Mouse (Mus musculus) forebrain, embryonic 15.5 days (tissue): Measurements from ENCODE around the gene Grid1. TPM values are rescaled to one million over a fixed set of nuclear protein-coding genes. Genes with fewer than 3 reads are reported as not detected.

ENCODE experiments used
- ATAC-seq: fragments of 200-750 bp; cut with Nextera tagmentation; replicated peaks from 2 replicates; pipeline ENCODE4 v1.8.0; 2017; ENCODE audit warnings: mild to moderate bottlenecking, moderate TSS enrichment, moderate library complexity
- H3K27ac ChIP-seq: fragments of 300-500 bp; sonication (generic); replicated peaks from 2 replicates; pipeline ENCODE4 v1.5.1; 2015; ENCODE audit warnings: mild to moderate bottlenecking, inconsistent platforms
- H3K27me3 ChIP-seq: fragments of 300-500 bp; sonication (generic); 2 replicates; pipeline ENCODE4 v1.6.1; 2015; ENCODE audit warnings: inconsistent platforms
- H3K36me3 ChIP-seq: fragments of 300-500 bp; sonication (generic); 2 replicates; pipeline ENCODE4 v1.6.1; 2015; ENCODE audit warnings: mild to moderate bottlenecking, inconsistent platforms
- H3K4me1 ChIP-seq: fragments of 300-500 bp; sonication (generic); 2 replicates; pipeline ENCODE4 v1.6.1; 2015; ENCODE audit warnings: inconsistent platforms
- H3K4me2 ChIP-seq: fragments of 300-500 bp; sonication (generic); replicated peaks from 2 replicates; pipeline ENCODE4 v1.6.1; 2015; ENCODE audit warnings: mild to moderate bottlenecking, inconsistent platforms
- H3K4me3 ChIP-seq: fragments of 300-500 bp; sonication (generic); 2 replicates; pipeline ENCODE4 v1.5.1; 2015; ENCODE audit warnings: mild to moderate bottlenecking, inconsistent platforms
- H3K9ac ChIP-seq: fragments of 300-500 bp; sonication (generic); replicated peaks from 2 replicates; pipeline ENCODE4 v1.6.1; 2015; ENCODE audit warnings: mild to moderate bottlenecking, inconsistent platforms
- H3K9me3 ChIP-seq: fragments of 300-500 bp; sonication (generic); 2 replicates; pipeline ENCODE4 v1.6.1; 2016; ENCODE audit warnings: inconsistent platforms
- WGBS: fragments of 180-500 bp; shearing (Covaris S2); methylation state at CpG from one replicate; pipeline ENCODE4 v1.1.7; 2015; ENCODE audit warnings: mixed read lengths; 5-methylcytosine and 5-hydroxymethylcytosine counted together
- polyA plus RNA-seq: library from polyadenylated mRNA; unstranded; fragments of >200 nt; fragmentation: Nextera tagmentation; extraction: Ambion mirVana; gene quantifications from 2 replicates; pipeline ENCODE4 v1.2.1, GENCODE M21; 2015

The Grid1 gene
- polyA plus RNA-seq, 1 experiment from 2014 or later = 4.1 TPM

DNA sequence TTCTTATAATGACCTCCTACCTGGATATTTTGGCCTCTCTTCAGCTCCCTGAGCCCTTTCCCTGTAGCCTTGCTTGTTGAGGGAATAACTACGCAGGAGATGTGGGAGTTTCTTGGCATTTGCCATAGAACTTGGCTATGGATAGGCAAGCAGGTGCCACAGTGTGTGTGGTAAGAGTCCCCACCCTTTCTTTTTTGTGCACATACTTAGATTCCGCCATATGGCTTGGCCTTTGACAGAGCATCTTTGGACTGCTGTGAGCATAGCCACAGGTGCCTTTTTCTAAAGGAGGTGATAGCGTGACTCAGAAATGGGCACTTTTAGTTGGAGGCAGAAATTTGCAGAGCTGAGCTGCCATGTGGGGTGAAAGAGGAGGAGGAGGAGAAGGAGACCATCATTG, 64.7 kb downstream of the Grid1 start:
- 85% methylated on average over 3 of the region's 3 CpGs for WGBS
- Histone ChIP-seq H3K36me3 (no peaks in the 10 kb centered on the region), H3K4me3 (no peak overlapping the region), H3K27ac (no peak overlapping the region), H3K4me2 (no peak overlapping the region), H3K27me3 (no peaks in the 10 kb centered on the region), H3K9me3 (no peaks in the 10 kb centered on the region), H3K9ac (no peak overlapping the region), H3K4me1 (peaks cover 14% of the 10 kb centered on the region)
- no peak for ATAC-seq

DNA sequence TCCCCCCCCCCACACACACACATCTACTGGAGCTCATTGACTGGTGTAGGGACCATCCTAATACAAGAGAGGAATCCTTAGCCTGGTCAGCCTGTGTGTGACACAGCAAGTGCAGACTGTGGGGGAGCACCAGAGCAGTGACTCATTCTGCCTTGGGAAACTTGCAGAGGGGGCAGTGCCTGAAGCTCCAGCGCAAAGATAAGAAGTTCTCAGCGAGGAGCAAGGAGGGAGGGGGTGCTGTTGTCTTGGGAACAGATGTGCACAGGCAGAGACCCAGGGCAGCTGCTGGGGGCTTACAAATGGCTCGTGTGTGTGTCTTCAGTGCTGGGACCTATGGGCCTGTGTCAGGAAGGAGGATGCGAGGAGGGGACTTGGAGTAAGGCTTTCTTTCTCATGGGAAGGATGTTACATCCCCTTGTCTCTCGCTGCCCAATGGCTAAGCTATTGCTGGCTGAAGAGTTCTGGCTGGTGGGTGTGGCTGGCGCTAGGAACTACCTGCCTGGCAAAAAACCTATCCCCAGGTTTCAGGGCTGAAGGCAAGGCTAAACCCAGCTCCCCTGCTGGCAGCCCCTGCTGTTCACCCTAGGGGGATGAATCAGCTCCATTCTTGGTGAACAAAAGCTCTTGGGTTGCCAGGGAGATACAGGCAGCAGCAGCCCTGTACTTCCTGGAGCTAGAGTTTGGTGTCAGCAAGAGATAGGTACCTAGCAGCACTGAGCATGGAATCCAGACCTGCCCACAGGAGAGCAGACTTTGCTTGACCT, 72.0 kb downstream of the Grid1 start:
- H3K9ac ChIP-seq = no peak overlapping the region
- ATAC-seq = no peak; the same call in 1 of the 2 replicates
- peaks cover 21% of the 10 kb centered on the region for H3K4me1 ChIP-seq
- no peak overlapping the region for H3K27ac ChIP-seq
- H3K36me3 ChIP-seq = no peaks in the 10 kb centered on the region
- no peaks in the 10 kb centered on the region; the same call in 1 of the 2 replicates for H3K27me3 ChIP-seq
- WGBS = 9% methylated on average over 6 of the region's 6 CpGs
- H3K4me2 ChIP-seq = no peak overlapping the region
- H3K9me3 ChIP-seq = no peaks in the 10 kb centered on the region
- no peak overlapping the region for H3K4me3 ChIP-seq

DNA sequence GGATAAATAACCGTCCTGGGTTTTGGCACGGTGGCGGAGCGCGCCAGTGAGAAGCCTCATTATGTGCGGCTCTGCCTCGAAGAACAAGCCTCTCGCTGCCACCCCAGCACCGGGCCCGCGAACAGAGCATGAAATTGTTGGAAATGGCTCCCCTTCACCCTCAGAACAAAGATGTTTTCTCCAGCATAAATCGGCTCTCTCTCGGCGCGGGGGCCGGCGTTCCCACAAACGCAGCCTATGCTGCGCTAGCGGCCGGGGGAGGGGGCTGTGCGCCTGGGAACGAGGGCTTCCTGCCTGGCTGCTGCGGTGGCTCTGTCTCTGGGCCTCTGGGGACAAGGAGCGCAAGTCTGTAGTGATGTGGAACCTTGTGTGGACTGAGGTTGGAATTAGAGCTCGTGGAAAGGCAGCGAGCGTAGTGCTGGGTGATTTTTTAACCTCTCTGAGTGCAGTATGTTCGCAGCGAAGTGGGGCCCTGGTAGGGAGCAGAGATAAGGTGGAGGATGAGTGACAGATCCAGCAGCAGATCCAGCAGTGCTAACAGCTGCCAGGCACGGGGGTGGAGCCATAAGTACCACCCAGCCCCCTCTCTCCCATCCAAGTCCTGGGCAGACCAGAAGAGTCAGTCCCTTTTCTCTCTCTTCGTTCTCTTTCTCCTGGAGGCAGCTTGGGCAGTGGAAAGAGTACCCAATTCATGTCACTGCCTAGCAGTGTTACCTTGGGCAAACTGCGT, 76.5 kb downstream of the Grid1 start:
- Histone ChIP-seq H3K27me3 (no peaks in the 10 kb centered on the region; the same call in 1 of the 2 replicates), H3K9ac (peak overlapping the region; percentile 51), H3K36me3 (no peaks in the 10 kb centered on the region), H3K27ac (peak overlapping the region; percentile 28; the same call in 1 of the 2 replicates), H3K4me1 (peaks cover 21% of the 10 kb centered on the region), H3K4me3 (peak overlapping the region; percentile 42), H3K9me3 (no peaks in the 10 kb centered on the region), H3K4me2 (peak overlapping the region; percentile 73)
- peak; percentile 81 for ATAC-seq
- WGBS = 6% methylated on average over 33 of the region's 33 CpGs

DNA sequence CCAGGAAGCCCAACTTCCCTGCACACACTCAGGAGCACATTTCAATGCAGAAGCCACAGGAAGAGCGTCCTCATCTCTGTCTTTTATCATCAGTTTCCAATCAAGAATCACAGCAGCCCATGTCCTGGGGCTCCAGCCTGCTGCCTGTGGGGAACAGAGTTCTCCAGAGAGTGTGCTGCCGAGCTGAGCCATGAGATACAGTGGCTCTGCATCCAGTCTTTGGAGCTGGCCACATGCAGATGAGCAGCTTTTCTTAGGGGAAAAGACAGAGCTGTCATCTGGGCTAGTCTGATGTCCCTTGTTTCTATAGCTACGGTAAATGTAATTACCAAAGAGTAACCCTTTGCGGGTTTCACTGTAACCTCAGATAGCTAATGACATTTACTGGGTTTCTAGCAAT, 83.9 kb downstream of the Grid1 start:
- H3K27ac ChIP-seq = no peak overlapping the region
- no peak overlapping the region for H3K4me2 ChIP-seq
- H3K9me3 ChIP-seq = no peaks in the 10 kb centered on the region
- no peak overlapping the region for H3K4me3 ChIP-seq
- peaks cover 16% of the 10 kb centered on the region for H3K4me1 ChIP-seq
- no peak for ATAC-seq
- H3K9ac ChIP-seq = no peak overlapping the region
- no peaks in the 10 kb centered on the region for H3K27me3 ChIP-seq
- WGBS = 52% methylated on average over 4 of the region's 4 CpGs
- H3K36me3 ChIP-seq = no peaks in the 10 kb centered on the region

DNA sequence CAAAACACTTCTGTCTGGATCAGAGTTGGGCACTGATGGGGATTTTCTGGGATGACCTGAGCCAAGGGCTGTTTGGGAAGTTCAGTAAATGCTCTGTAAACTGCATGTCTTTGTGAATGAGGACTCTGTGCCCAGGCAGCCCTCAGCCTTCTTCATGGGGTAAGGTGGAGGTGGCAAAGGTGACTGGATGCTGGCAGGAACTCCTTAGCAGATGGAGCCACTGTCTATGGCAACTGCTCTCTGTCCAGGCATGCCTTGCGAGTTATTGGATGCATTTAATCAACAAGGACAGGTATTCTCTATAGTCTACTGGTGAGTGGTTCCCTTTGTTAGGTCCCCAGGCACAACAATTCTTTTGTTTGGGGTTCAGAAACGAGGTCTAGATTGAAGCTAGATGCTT, 85.8 kb downstream of the Grid1 start:
- Histone ChIP-seq H3K4me1 (peaks cover 25% of the 10 kb centered on the region), H3K4me2 (no peak overlapping the region), H3K9me3 (no peaks in the 10 kb centered on the region), H3K9ac (no peak overlapping the region), H3K36me3 (no peaks in the 10 kb centered on the region), H3K4me3 (no peak overlapping the region), H3K27me3 (no peaks in the 10 kb centered on the region), H3K27ac (no peak overlapping the region)
- 44% methylated on average over 2 of the region's 2 CpGs for WGBS
- ATAC-seq = no peak

DNA sequence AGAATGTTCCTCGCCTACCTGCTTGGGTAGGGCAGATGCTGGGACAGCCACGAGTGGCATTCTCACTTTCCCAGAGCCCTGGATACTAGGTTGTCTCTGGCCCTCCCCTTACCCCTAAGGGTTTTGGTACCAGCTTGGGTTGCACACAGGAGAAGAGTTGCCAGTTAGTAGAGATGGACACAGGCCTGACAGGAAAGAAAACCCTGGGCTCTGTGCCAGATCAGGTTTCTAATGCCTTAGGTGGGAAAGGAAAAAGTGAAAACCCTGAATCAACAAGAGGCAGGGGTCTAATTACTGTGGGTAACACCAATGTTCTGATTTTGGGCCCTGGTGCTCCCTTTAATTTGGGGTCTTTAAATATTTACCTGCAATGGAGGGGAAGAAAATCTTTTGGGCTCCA, 88.5 kb downstream of the Grid1 start:
- 34% methylated on average over 2 of the region's 2 CpGs for WGBS
- Histone ChIP-seq H3K27ac (no peak overlapping the region), H3K4me2 (no peak overlapping the region), H3K4me1 (peaks cover 23% of the 10 kb centered on the region), H3K9ac (no peak overlapping the region), H3K9me3 (no peaks in the 10 kb centered on the region), H3K27me3 (no peaks in the 10 kb centered on the region), H3K36me3 (no peaks in the 10 kb centered on the region), H3K4me3 (no peak overlapping the region)
- ATAC-seq = peak; percentile 24; the same call in 1 of the 2 replicates

DNA sequence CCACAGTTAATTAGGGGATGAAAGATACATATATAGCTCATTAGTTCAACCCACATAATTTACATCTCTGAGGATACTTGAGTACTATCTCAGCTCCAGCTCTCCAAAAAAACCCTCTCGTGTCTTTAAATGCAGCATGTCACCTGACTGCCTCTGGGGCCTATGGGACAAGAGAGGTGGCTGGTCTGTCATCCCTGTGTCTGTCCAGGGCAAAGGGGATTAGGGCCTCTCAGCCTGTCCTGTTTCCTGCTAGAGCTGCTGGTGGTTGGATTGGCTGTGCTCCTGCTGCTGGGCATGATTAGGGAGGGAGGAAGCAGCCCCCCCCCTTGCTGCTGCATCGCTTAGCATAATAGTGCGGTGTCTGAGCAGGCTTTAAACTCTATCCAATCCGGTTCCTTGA, 88.9 kb downstream of the Grid1 start:
- no peak overlapping the region for H3K4me3 ChIP-seq
- no peaks in the 10 kb centered on the region for H3K9me3 ChIP-seq
- H3K4me1 ChIP-seq = peaks cover 22% of the 10 kb centered on the region
- H3K9ac ChIP-seq = no peak overlapping the region
- no peak overlapping the region for H3K27ac ChIP-seq
- WGBS = 3% methylated on average over 4 of the region's 4 CpGs
- ATAC-seq = peak; percentile 66
- H3K27me3 ChIP-seq = no peaks in the 10 kb centered on the region
- H3K36me3 ChIP-seq = no peaks in the 10 kb centered on the region
- no peak overlapping the region for H3K4me2 ChIP-seq

DNA sequence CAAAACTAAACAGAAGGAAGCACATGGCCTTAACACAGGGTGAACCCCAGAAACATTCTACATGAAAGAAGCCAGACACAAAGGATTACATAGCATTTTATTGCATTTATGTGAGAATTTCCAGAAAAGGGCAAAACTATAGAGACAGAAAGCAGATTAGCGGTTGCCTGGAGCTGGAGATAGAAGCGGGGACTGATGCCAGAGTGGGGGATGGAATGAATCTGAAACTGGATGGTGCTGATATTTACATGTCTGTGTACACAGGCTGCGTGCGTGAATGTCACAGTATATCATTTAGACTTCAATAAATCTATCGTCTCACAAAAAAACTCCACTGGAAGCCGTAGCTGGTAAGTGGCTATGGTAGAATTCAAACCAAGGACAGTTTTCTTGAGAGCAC, 96.4 kb downstream of the Grid1 start:
- no peak overlapping the region for H3K27ac ChIP-seq
- H3K9me3 ChIP-seq = no peaks in the 10 kb centered on the region
- no peak overlapping the region for H3K4me2 ChIP-seq
- H3K36me3 ChIP-seq = no peaks in the 10 kb centered on the region
- no peak for ATAC-seq
- no peak overlapping the region for H3K4me3 ChIP-seq
- no peak overlapping the region for H3K9ac ChIP-seq
- 81% methylated on average over 6 of the region's 6 CpGs for WGBS
- peaks cover 12% of the 10 kb centered on the region for H3K4me1 ChIP-seq
- H3K27me3 ChIP-seq = no peaks in the 10 kb centered on the region

DNA sequence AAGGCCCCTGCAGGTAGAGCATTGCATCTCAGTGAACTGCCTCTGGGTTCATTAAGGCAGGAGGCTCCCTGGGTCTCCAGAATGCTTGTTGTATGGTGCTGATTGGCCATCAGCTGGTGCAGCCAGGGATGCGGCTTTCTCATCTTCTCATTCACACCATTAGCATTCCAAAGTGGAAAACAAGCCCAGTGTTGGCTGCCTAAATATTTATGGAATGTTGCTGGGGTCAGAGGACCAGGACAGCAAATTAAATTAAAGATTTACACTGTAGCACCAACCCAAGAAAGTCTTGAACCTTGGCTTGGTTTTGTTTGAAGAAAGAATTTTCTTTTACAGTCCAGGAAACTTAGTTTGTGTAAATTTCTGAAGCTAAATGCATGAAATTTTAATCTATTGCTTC, 97.2 kb downstream of the Grid1 start:
- no peak overlapping the region for H3K4me3 ChIP-seq
- H3K9me3 ChIP-seq = no peaks in the 10 kb centered on the region
- ATAC-seq = no peak
- H3K36me3 ChIP-seq = no peaks in the 10 kb centered on the region
- no peak overlapping the region for H3K4me2 ChIP-seq
- no peaks in the 10 kb centered on the region for H3K27me3 ChIP-seq
- H3K4me1 ChIP-seq = peaks cover 12% of the 10 kb centered on the region
- WGBS = 50% methylated on average over 1 of the region's 1 CpGs
- no peak overlapping the region for H3K27ac ChIP-seq
- H3K9ac ChIP-seq = no peak overlapping the region

DNA sequence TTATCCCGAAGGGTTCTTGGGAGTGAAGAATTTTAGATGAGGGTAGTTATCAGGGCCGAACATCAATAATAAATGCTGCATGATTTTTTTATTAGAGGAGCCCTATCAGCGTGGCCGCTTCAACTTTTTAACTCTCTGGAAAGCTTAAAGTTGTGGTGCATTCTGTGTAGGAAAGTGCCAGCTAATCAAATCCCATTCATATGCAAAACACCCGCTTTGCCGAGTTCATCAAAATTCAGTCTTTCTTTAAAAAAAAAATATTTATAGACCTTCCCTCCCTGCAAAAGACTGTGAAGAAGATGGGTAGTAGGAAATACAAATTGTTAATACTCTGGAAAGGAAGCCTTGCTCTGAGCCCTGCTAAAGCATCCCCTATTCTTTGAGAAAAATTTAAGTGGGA, 99.3 kb downstream of the Grid1 start:
- Histone ChIP-seq H3K27ac (0 out of 2 replicates have a peak overlapping the region, but pooled peaks have one; percentile 12), H3K36me3 (no peaks in the 10 kb centered on the region), H3K27me3 (no peaks in the 10 kb centered on the region), H3K4me3 (no peak overlapping the region), H3K9me3 (no peaks in the 10 kb centered on the region), H3K9ac (no peak overlapping the region), H3K4me2 (no peak overlapping the region), H3K4me1 (peaks cover 12% of the 10 kb centered on the region)
- ATAC-seq = no peak
- WGBS = 37% methylated on average over 6 of the region's 6 CpGs

DNA sequence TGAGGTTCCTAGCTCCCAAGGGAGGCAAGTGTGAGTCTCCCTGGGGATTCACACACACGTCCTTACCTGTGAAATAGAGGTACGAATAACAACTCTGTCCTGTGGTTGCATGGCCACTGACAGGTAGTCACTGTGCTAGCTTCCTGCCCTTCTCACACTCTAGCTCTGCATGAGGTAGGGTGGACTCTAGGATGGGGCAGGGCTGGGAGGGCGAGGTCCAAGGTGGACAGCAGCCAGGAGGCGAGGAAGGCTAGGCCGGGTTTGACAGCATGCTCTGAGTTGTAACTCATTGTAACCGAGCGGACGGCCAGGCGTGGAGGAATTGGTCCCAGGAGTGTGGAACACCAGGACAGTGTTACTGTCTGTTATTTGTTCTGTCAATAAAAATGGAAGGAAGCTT, 101.4 kb downstream of the Grid1 start:
- Histone ChIP-seq H3K9me3 (no peaks in the 10 kb centered on the region), H3K4me3 (no peak overlapping the region), H3K27ac (no peak overlapping the region), H3K27me3 (no peaks in the 10 kb centered on the region), H3K9ac (no peak overlapping the region), H3K4me1 (peaks cover 12% of the 10 kb centered on the region), H3K36me3 (no peaks in the 10 kb centered on the region), H3K4me2 (no peak overlapping the region)
- 87% methylated on average over 9 of the region's 9 CpGs for WGBS
- no peak for ATAC-seq

DNA sequence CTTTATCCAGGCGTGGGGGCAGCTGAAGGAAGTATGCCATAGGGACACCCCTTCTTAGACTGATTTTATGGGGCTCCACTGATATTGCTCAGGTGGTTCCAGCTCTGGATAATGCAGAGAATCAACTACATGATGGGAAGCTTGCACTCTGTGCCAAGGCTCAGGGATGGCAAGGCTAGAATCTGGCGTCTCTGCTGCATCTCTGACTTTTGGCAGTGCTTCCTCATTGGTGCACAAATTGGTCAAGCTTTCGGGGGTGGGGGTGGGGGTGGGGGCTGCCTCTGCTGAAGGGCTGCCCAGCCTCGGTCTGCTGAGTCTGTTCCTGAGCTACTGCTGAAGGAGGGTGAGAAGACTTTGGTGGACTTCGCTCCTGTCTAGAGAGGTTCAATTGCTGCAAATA, 105.1 kb downstream of the Grid1 start:
- no peaks in the 10 kb centered on the region for H3K4me1 ChIP-seq
- H3K9ac ChIP-seq = no peak overlapping the region
- no peak overlapping the region for H3K27ac ChIP-seq
- no peak overlapping the region for H3K4me2 ChIP-seq
- ATAC-seq = no peak
- H3K36me3 ChIP-seq = no peaks in the 10 kb centered on the region
- H3K27me3 ChIP-seq = no peaks in the 10 kb centered on the region
- 76% methylated on average over 5 of the region's 5 CpGs for WGBS
- H3K4me3 ChIP-seq = no peak overlapping the region
- no peaks in the 10 kb centered on the region for H3K9me3 ChIP-seq
